Mouse (Mus musculus): Measurements from ENCODE around the gene Htr5b. TPM values are rescaled to one million over a fixed set of nuclear protein-coding genes. Genes with fewer than 3 reads are reported as not detected.

Gene Htr5b
- polyA plus RNA-seq, 1 experiment from 2014 or later = not detected

- Histone ChIP-seq H3K36me3 (ENCODE audit: control insufficient read depth, insufficient read depth) (peaks cover 68% of the 10 kb centered on the region), H3K27ac (ENCODE audit: low read depth, low read length) (no peak overlapping the region), H3K4me3 (ENCODE audit: low read depth, low read length) (no peak overlapping the region), H3K27me3 (replicated peaks; ENCODE audit: control insufficient read depth, insufficient read depth, low read length) (no peaks in the 10 kb centered on the region), H3K9me3 (ENCODE audit: control insufficient read depth) (no peaks in the 10 kb centered on the region), H3K4me2 (replicated peaks; ENCODE audit: low read depth) (no peak overlapping the region), H3K9ac (ENCODE audit: low read depth, low read length) (no peak overlapping the region), H3K4me1 (replicated peaks; ENCODE audit: control insufficient read depth, insufficient read depth, low read length) (no peaks in the 10 kb centered on the region)
- peak; percentile 65; the same call in 1 of the 2 replicates for ATAC-seq
- 59% methylated on average over 5 of the region's 5 CpGs for WGBS
- TF ChIP-seq CTCF (IDR thresholded peaks at IDR 0.05; ENCODE audit: low read depth) = no peak
Measured at GRCm38 (mm10) chr1:121479403-121479802, 48.9 kb downstream of the Htr5b start.

- no peak for ATAC-seq
- H3K4me2 ChIP-seq (replicated peaks; ENCODE audit: low read depth) = no peak overlapping the region
- no peak for TF ChIP-seq CTCF (IDR thresholded peaks at IDR 0.05; ENCODE audit: low read depth)
- no peak overlapping the region for H3K9ac ChIP-seq (ENCODE audit: low read depth, low read length)
- no peaks in the 10 kb centered on the region for H3K4me1 ChIP-seq (replicated peaks; ENCODE audit: control insufficient read depth, insufficient read depth, low read length)
- H3K36me3 ChIP-seq (ENCODE audit: control insufficient read depth, insufficient read depth) = peaks cover 68% of the 10 kb centered on the region
- H3K27ac ChIP-seq (ENCODE audit: low read depth, low read length) = no peak overlapping the region; the same call in 1 of the 2 replicates
- no peak overlapping the region for H3K4me3 ChIP-seq (ENCODE audit: low read depth, low read length)
- H3K9me3 ChIP-seq (ENCODE audit: control insufficient read depth) = no peaks in the 10 kb centered on the region
- WGBS = 83% methylated on average over 12 of the region's 12 CpGs
- no peaks in the 10 kb centered on the region for H3K27me3 ChIP-seq (replicated peaks; ENCODE audit: control insufficient read depth, insufficient read depth, low read length)
Measured at GRCm38 (mm10) chr1:121478284-121478980, 49.8 kb downstream of the Htr5b start.

GRCm38 (mm10) chr1:121477716-121478115, 50.5 kb downstream of the Htr5b start:
- no peaks in the 10 kb centered on the region for H3K27me3 ChIP-seq (replicated peaks; ENCODE audit: control insufficient read depth, insufficient read depth, low read length)
- peaks cover 61% of the 10 kb centered on the region for H3K36me3 ChIP-seq (ENCODE audit: control insufficient read depth, insufficient read depth)
- no peak overlapping the region for H3K4me3 ChIP-seq (ENCODE audit: low read depth, low read length)
- H3K9ac ChIP-seq (ENCODE audit: low read depth, low read length) = no peak overlapping the region
- H3K27ac ChIP-seq (ENCODE audit: low read depth, low read length) = no peak overlapping the region; the same call in 1 of the 2 replicates
- H3K4me2 ChIP-seq (replicated peaks; ENCODE audit: low read depth) = no peak overlapping the region
- ATAC-seq = no peak
- H3K4me1 ChIP-seq (replicated peaks; ENCODE audit: control insufficient read depth, insufficient read depth, low read length) = no peaks in the 10 kb centered on the region
- no peaks in the 10 kb centered on the region for H3K9me3 ChIP-seq (ENCODE audit: control insufficient read depth)
- 93% methylated on average over 5 of the region's 5 CpGs for WGBS
- no peak for TF ChIP-seq CTCF (IDR thresholded peaks at IDR 0.05; ENCODE audit: low read depth)

GRCm38 (mm10) chr1:121471503-121471902, 56.8 kb downstream of the Htr5b start:
- no peaks in the 10 kb centered on the region for H3K9me3 ChIP-seq (ENCODE audit: control insufficient read depth)
- ATAC-seq = no peak
- H3K27me3 ChIP-seq (replicated peaks; ENCODE audit: control insufficient read depth, insufficient read depth, low read length) = no peaks in the 10 kb centered on the region
- no peak for TF ChIP-seq CTCF (IDR thresholded peaks at IDR 0.05; ENCODE audit: low read depth)
- peaks cover 27% of the 10 kb centered on the region for H3K36me3 ChIP-seq (ENCODE audit: control insufficient read depth, insufficient read depth)
- no peaks in the 10 kb centered on the region for H3K4me1 ChIP-seq (replicated peaks; ENCODE audit: control insufficient read depth, insufficient read depth, low read length)
- WGBS = 55% methylated on average over 5 of the region's 5 CpGs
- H3K27ac ChIP-seq (ENCODE audit: low read depth, low read length) = no peak overlapping the region
- H3K4me3 ChIP-seq (ENCODE audit: low read depth, low read length) = no peak overlapping the region
- no peak overlapping the region for H3K9ac ChIP-seq (ENCODE audit: low read depth, low read length)
- H3K4me2 ChIP-seq (replicated peaks; ENCODE audit: low read depth) = no peak overlapping the region

GRCm38 (mm10) chr1:121468271-121468670, 60.0 kb downstream of the Htr5b start:
- H3K4me3 ChIP-seq (ENCODE audit: low read depth, low read length) = no peak overlapping the region
- H3K4me2 ChIP-seq (replicated peaks; ENCODE audit: low read depth) = no peak overlapping the region
- 79% methylated on average over 2 of the region's 2 CpGs for WGBS
- ATAC-seq = no peak
- no peak for TF ChIP-seq CTCF (IDR thresholded peaks at IDR 0.05; ENCODE audit: low read depth)
- H3K9me3 ChIP-seq (ENCODE audit: control insufficient read depth) = no peaks in the 10 kb centered on the region
- H3K27me3 ChIP-seq (replicated peaks; ENCODE audit: control insufficient read depth, insufficient read depth, low read length) = no peaks in the 10 kb centered on the region
- H3K4me1 ChIP-seq (replicated peaks; ENCODE audit: control insufficient read depth, insufficient read depth, low read length) = no peaks in the 10 kb centered on the region
- peaks cover 36% of the 10 kb centered on the region; the same call in 1 of the 2 replicates for H3K36me3 ChIP-seq (ENCODE audit: control insufficient read depth, insufficient read depth)
- H3K9ac ChIP-seq (ENCODE audit: low read depth, low read length) = no peak overlapping the region
- no peak overlapping the region for H3K27ac ChIP-seq (ENCODE audit: low read depth, low read length)

GRCm38 (mm10) chr1:121466276-121466675, 62.0 kb downstream of the Htr5b start:
- H3K4me1 ChIP-seq (replicated peaks; ENCODE audit: control insufficient read depth, insufficient read depth, low read length) = no peaks in the 10 kb centered on the region
- no peak overlapping the region for H3K4me3 ChIP-seq (ENCODE audit: low read depth, low read length)
- TF ChIP-seq CTCF (IDR thresholded peaks at IDR 0.05; ENCODE audit: low read depth) = no peak
- H3K27me3 ChIP-seq (replicated peaks; ENCODE audit: control insufficient read depth, insufficient read depth, low read length) = no peaks in the 10 kb centered on the region
- H3K9ac ChIP-seq (ENCODE audit: low read depth, low read length) = no peak overlapping the region
- WGBS = 95% methylated on average over 3 of the region's 3 CpGs
- H3K27ac ChIP-seq (ENCODE audit: low read depth, low read length) = no peak overlapping the region
- no peak overlapping the region for H3K4me2 ChIP-seq (replicated peaks; ENCODE audit: low read depth)
- peaks cover 48% of the 10 kb centered on the region for H3K36me3 ChIP-seq (ENCODE audit: control insufficient read depth, insufficient read depth)
- H3K9me3 ChIP-seq (ENCODE audit: control insufficient read depth) = no peaks in the 10 kb centered on the region
- ATAC-seq = no peak

Data from intestine, postnatal 0 days (tissue).